Mouse (Mus musculus): ENCODE results near the gene Nr1h5. TPM values are rescaled to one million over a fixed set of nuclear protein-coding genes. Genes with fewer than 3 reads are reported as not detected.

Nr1h5 gene
- polyA plus RNA-seq (2012; ENCODE audit: insufficient read depth, insufficient read length, low replicate concordance, missing spikeins) = not detected in 2 replicates

GRCm38 (mm10) chr3:102964033-102964432 is at the start of gene Nr1h5:
Gene Nr1h5, minus strand, starts transcription at chr3:102964133.
- Histone ChIP-seq H3K4me1 (ENCODE audit: control insufficient read depth, insufficient read depth, low read length) (no peaks in the 10 kb centered on the region), H3K4me3 (ENCODE audit: insufficient read depth, low read depth, low read length) (no peak within 1 kb of the TSS), H3K27ac (ENCODE audit: insufficient read depth, low read depth, low read length) (no peak within 1 kb of the TSS)
- 71% methylated on average over 3 of the region's 3 CpGs for WGBS
- TF ChIP-seq CTCF (IDR thresholded peaks at IDR 0.05; ENCODE audit: insufficient read depth, low read depth, low read length) = no peak
- no peak for TF ChIP-seq POLR2A (IDR thresholded peaks at IDR 0.05; ENCODE audit: insufficient read depth, low read depth, low read length)

GRCm38 (mm10) chr3:103001595-103001994 is 37.7 kb upstream of the Nr1h5 start:
- 94% methylated on average over 7 of the region's 7 CpGs for WGBS
- no peak overlapping the region for H3K27ac ChIP-seq (ENCODE audit: insufficient read depth, low read depth, low read length)
- no peak for TF ChIP-seq POLR2A (IDR thresholded peaks at IDR 0.05; ENCODE audit: insufficient read depth, low read depth, low read length)
- no peak for TF ChIP-seq CTCF (IDR thresholded peaks at IDR 0.05; ENCODE audit: insufficient read depth, low read depth, low read length)
- H3K4me1 ChIP-seq (ENCODE audit: control insufficient read depth, insufficient read depth, low read length) = peaks cover 2% of the 10 kb centered on the region; the same call in 1 of the 2 replicates
- H3K4me3 ChIP-seq (ENCODE audit: insufficient read depth, low read depth, low read length) = no peak overlapping the region

DNA sequence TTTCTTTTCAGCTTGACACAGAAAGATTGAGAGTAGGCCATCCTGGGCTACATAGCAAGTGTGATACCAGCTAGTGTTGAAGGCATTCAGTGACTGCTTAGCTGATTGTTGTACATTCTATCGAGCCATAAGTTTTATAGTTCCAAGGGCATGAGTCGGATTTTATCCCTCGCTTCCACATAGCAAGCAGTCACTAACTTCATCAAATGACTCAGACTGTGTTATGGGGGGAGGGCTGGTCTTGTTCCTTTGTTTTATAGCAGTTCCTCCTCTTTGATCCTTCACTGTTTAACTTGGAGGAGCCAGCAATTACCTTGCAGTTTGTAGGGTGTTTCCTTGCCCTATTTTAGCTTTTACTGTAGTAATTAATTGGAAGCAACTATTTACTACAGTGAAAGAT is 33.7 kb upstream of the Nr1h5 start:
- H3K27ac ChIP-seq (ENCODE audit: insufficient read depth, low read depth, low read length) = no peak overlapping the region
- TF ChIP-seq POLR2A (IDR thresholded peaks at IDR 0.05; ENCODE audit: insufficient read depth, low read depth, low read length) = no peak
- no peak for TF ChIP-seq CTCF (IDR thresholded peaks at IDR 0.05; ENCODE audit: insufficient read depth, low read depth, low read length)
- 51% methylated on average over 3 of the region's 3 CpGs for WGBS
- no peak overlapping the region for H3K4me3 ChIP-seq (ENCODE audit: insufficient read depth, low read depth, low read length)
- peaks cover 2% of the 10 kb centered on the region; the same call in 1 of the 2 replicates for H3K4me1 ChIP-seq (ENCODE audit: control insufficient read depth, insufficient read depth, low read length)

DNA sequence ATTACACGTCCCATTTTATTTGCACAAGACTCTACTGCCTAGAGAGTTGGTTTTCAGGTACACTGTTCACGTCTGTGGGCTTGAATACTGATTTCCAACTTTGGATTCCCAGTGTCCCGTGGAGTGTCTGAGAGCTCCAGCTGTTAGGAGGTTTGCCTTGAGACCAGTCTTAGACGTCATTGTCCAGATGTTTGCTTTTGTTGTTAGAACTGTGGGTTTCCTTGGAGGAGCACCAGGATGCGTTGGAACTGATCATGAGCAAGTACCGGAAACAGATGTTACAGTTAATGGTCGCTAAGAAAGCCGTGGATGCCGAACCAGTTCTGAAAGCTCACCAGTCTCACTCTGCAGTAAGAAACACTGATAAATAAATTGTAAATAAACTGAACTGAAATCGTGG is 33.1 kb upstream of the Nr1h5 start:
- peaks cover 2% of the 10 kb centered on the region; the same call in 1 of the 2 replicates for H3K4me1 ChIP-seq (ENCODE audit: control insufficient read depth, insufficient read depth, low read length)
- WGBS = 75% methylated on average over 10 of the region's 10 CpGs
- no peak overlapping the region for H3K27ac ChIP-seq (ENCODE audit: insufficient read depth, low read depth, low read length)
- TF ChIP-seq POLR2A (IDR thresholded peaks at IDR 0.05; ENCODE audit: insufficient read depth, low read depth, low read length) (no peak), CTCF (IDR thresholded peaks at IDR 0.05; ENCODE audit: insufficient read depth, low read depth, low read length) (no peak)
- no peak overlapping the region for H3K4me3 ChIP-seq (ENCODE audit: insufficient read depth, low read depth, low read length)

- peaks cover 2% of the 10 kb centered on the region; the same call in 1 of the 2 replicates for H3K4me1 ChIP-seq (ENCODE audit: control insufficient read depth, insufficient read depth, low read length)
- TF ChIP-seq CTCF (IDR thresholded peaks at IDR 0.05; ENCODE audit: insufficient read depth, low read depth, low read length) (no peak), POLR2A (IDR thresholded peaks at IDR 0.05; ENCODE audit: insufficient read depth, low read depth, low read length) (peak; percentile 83)
- peak within 1 kb of the TSS; percentile 96 for H3K4me3 ChIP-seq (ENCODE audit: insufficient read depth, low read depth, low read length)
- under 1% methylated on average over 60 of the region's 60 CpGs for WGBS
- H3K27ac ChIP-seq (ENCODE audit: insufficient read depth, low read depth, low read length) = peak within 1 kb of the TSS; percentile 72
Measured at GRCm38 (mm10) chr3:102995605-102996321, 31.8 kb upstream of the Nr1h5 start, which contains the start of gene Sike1. Gene Sike1, plus strand, starts transcription at chr3:102995708.

GRCm38 (mm10) chr3:102995233-102995604 is 31.3 kb upstream of the Nr1h5 start:
- Histone ChIP-seq H3K4me1 (ENCODE audit: control insufficient read depth, insufficient read depth, low read length) (peaks cover 2% of the 10 kb centered on the region; the same call in 1 of the 2 replicates), H3K4me3 (ENCODE audit: insufficient read depth, low read depth, low read length) (peak overlapping the region; percentile 96), H3K27ac (ENCODE audit: insufficient read depth, low read depth, low read length) (peak overlapping the region; percentile 72)
- WGBS = 30% methylated on average over 7 of the region's 7 CpGs
- no peak for TF ChIP-seq POLR2A (IDR thresholded peaks at IDR 0.05; ENCODE audit: insufficient read depth, low read depth, low read length)
- no peak for TF ChIP-seq CTCF (IDR thresholded peaks at IDR 0.05; ENCODE audit: insufficient read depth, low read depth, low read length)

DNA sequence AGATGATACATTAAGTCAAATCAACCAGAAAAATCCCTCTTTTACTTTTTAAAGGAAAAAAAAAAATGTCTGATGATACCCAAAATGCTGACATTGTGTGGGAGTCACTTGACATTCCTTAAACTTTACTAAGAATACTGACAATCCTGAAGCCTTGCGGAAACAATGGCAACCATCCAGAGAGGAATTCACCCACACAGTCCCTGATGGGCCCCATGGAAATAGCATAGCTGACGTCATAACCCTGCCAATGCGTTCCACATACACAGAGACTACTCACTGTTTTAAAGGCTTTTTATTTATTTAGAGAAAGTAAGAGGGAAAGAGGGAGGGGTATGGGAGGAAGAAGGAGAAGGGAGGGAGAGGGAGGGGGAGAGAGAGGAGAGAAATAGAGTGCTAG is 29.0 kb upstream of the Nr1h5 start:
- TF ChIP-seq CTCF (IDR thresholded peaks at IDR 0.05; ENCODE audit: insufficient read depth, low read depth, low read length) = no peak
- no peak for TF ChIP-seq POLR2A (IDR thresholded peaks at IDR 0.05; ENCODE audit: insufficient read depth, low read depth, low read length)
- Histone ChIP-seq H3K4me3 (ENCODE audit: insufficient read depth, low read depth, low read length) (no peak overlapping the region), H3K27ac (ENCODE audit: insufficient read depth, low read depth, low read length) (no peak overlapping the region), H3K4me1 (ENCODE audit: control insufficient read depth, insufficient read depth, low read length) (peaks cover 2% of the 10 kb centered on the region; the same call in 1 of the 2 replicates)
- 25% methylated on average over 3 of the region's 3 CpGs for WGBS

- Histone ChIP-seq H3K4me1 (ENCODE audit: control insufficient read depth, insufficient read depth, low read length) (no peaks in the 10 kb centered on the region), H3K4me3 (ENCODE audit: insufficient read depth, low read depth, low read length) (no peak overlapping the region), H3K27ac (ENCODE audit: insufficient read depth, low read depth, low read length) (no peak overlapping the region)
- TF ChIP-seq CTCF (IDR thresholded peaks at IDR 0.05; ENCODE audit: insufficient read depth, low read depth, low read length) (no peak), POLR2A (IDR thresholded peaks at IDR 0.05; ENCODE audit: insufficient read depth, low read depth, low read length) (no peak)
- WGBS = 83% methylated on average over 8 of the region's 8 CpGs
Measured at GRCm38 (mm10) chr3:102991041-102991440, 27.1 kb upstream of the Nr1h5 start.

DNA sequence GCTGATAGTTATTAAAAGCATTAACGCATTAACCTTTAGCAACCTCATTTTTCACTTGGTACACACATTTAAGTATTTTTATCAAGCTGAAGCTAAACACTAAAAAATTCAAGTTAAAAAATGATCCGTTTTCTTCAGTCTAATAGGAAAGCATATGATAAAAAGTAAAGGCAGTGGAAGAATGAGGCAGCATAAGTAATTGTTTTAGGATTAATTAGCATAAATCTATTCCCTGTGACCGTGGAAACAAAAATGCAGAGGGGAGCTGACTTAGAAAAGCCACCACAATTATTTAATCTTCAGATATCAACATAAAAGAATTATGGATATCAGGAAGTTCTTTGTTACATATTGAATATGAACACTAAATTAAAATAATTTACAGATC is 16.4 kb upstream of the Nr1h5 start:
- Histone ChIP-seq H3K4me3 (ENCODE audit: insufficient read depth, low read depth, low read length) (no peak overlapping the region), H3K27ac (ENCODE audit: insufficient read depth, low read depth, low read length) (no peak overlapping the region), H3K4me1 (ENCODE audit: control insufficient read depth, insufficient read depth, low read length) (no peaks in the 10 kb centered on the region)
- WGBS = 22% methylated on average over 3 of the region's 3 CpGs
- no peak for TF ChIP-seq CTCF (IDR thresholded peaks at IDR 0.05; ENCODE audit: insufficient read depth, low read depth, low read length)
- no peak for TF ChIP-seq POLR2A (IDR thresholded peaks at IDR 0.05; ENCODE audit: insufficient read depth, low read depth, low read length)
